Mouse (Mus musculus) stomach, postnatal 0 days (tissue): ENCODE results near the gene Olfr70. TPM values are rescaled to one million over a fixed set of nuclear protein-coding genes. Genes with fewer than 3 reads are reported as not detected.
A peak's percentile ranks its signal among the peaks of the same experiment; 100 is the strongest.

Source experiments
- ATAC-seq: fragments of 200-750 bp; cut with Nextera tagmentation; 2 replicates; pipeline ENCODE4 v1.8.0; 2017; ENCODE audit not compliant: low FRiP score, low TSS enrichment
- DNase-seq: peaks from one replicate; pipeline ENCODE4 v3.0.0-alpha.2; 2016; ENCODE audit warnings: low spot score
- H3K27ac ChIP-seq: fragments of 300-500 bp; sonication (generic); replicated peaks from 2 replicates; pipeline ENCODE4 v1.5.1; 2014; ENCODE audit warnings: mild to moderate bottlenecking, control low read depth
- H3K27me3 ChIP-seq: fragments of 300-500 bp; sonication (generic); 2 replicates; pipeline ENCODE4 v1.6.1; 2014; ENCODE audit warnings: low read length; ENCODE audit not compliant: control insufficient read depth, insufficient read depth
- H3K36me3 ChIP-seq: fragments of 300-500 bp; sonication (generic); 2 replicates; pipeline ENCODE4 v1.6.1; 2014; ENCODE audit warnings: low read length, mixed read lengths; ENCODE audit not compliant: control insufficient read depth, insufficient read depth
- H3K4me1 ChIP-seq: fragments of 300-500 bp; sonication (generic); replicated peaks from 2 replicates; pipeline ENCODE4 v1.6.1; 2014; ENCODE audit warnings: antibody characterized with exemption; ENCODE audit not compliant: control insufficient read depth, insufficient read depth
- H3K4me2 ChIP-seq: fragments of 300-500 bp; sonication (generic); replicated peaks from 2 replicates; pipeline ENCODE4 v1.6.1; 2014; ENCODE audit warnings: low read depth, mild to moderate bottlenecking, control low read depth, moderate library complexity
- H3K4me3 ChIP-seq: fragments of 300-500 bp; sonication (generic); 2 replicates; pipeline ENCODE4 v1.5.1; 2014; ENCODE audit warnings: low read depth, low read length, control low read depth
- H3K9ac ChIP-seq: fragments of 300-500 bp; sonication (generic); 2 replicates; pipeline ENCODE4 v1.6.1; 2014; ENCODE audit warnings: mild to moderate bottlenecking, low read length, control low read depth, mixed read lengths
- H3K9me3 ChIP-seq: fragments of 300-500 bp; sonication (generic); 2 replicates; pipeline ENCODE4 v1.6.1; 2016; ENCODE audit warnings: low read length; ENCODE audit not compliant: control insufficient read depth
- CTCF ChIP-seq: IDR thresholded peaks from 2 replicates; pipeline ENCODE4 v1.5.1; 2016; ENCODE audit warnings: antibody characterized with exemption, low read depth, mild to moderate bottlenecking, moderate library complexity
- EP300 ChIP-seq: optimal IDR thresholded peaks from 2 replicates; pipeline ENCODE3; 2016; ENCODE audit warnings: antibody characterized with exemption
- WGBS: fragments of 180-500 bp; shearing (Covaris S2); extraction: QIAGEN DNeasy Blood & Tissue Kit; methylation state at CpG from one replicate; pipeline ENCODE4 v1.1.7; 2014; 5-methylcytosine and 5-hydroxymethylcytosine counted together
- polyA plus RNA-seq: library from polyadenylated mRNA; unstranded; fragments of >200 nt; fragmentation: Nextera tagmentation; extraction: Ambion mirVana; gene quantifications from 2 replicates; pipeline ENCODE4 v1.2.1, GENCODE M21; 2015

The Olfr70 gene
- polyA plus RNA-seq, 1 experiment from 2014 or later: not detected

- ATAC-seq (peak; percentile 90), DNase-seq (peak; percentile 72)
- H3K4me1 ChIP-seq: peaks cover 20% of the 10 kb centered on the region
Measured at GRCm38 (mm10) chr4:43728576-43728954, 28.0 kb upstream of the Olfr70 start.

DNA sequence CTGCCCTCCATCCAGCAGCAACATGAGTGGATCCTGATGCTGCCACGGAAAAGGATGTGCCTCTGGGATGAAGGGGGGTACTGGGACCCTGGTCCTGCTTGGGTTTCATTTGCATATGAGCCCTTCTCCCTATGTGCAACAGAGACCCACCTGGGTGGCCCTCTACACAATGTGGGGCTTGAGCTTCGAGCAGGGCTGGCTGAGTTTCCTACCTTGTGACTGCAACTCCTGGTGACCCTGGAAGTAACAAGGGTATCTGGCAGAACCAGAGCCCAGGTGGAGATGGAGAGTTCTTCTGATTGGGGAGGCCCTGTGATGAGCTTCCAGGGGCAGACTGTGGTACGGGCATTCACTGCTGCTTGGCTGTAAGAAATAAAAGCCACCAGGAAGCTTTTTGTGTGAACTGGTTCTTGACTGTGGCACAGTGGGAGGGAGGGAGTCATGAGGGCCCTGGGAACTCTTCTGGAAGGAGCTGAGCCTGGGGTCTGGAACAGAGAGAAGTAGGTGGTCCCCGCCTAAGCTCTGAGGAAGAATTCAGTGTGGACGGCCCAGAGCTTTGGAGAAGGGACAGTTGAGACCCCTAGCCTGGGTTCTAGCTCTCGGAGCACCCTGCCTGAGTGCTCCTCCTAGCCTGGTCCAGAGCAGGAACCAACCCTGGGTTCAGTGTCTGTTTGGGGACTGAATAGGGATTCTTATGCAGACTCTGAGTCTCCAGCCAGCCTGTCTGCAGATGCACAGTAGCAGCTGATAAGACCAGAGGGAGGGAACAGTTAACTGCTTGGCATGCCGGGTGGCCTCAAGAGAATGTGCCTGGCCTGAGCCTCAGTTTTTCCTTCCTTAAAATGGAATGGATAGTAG, 27.3 kb upstream of the Olfr70 start:
- H3K9ac ChIP-seq: peak overlapping the region; percentile 48
- no peaks in the 10 kb centered on the region for H3K36me3 ChIP-seq
- H3K4me2 ChIP-seq: no peak overlapping the region; the same call in 1 of the 2 replicates
- peaks cover 20% of the 10 kb centered on the region for H3K4me1 ChIP-seq
- peak overlapping the region; percentile 98 for H3K27ac ChIP-seq
- DNase-seq (no peak), ATAC-seq (peak; percentile 30; the same call in 1 of the 2 replicates)
- no peak overlapping the region for H3K4me3 ChIP-seq
- TF ChIP-seq EP300 (no peak), CTCF (no peak)
- no peaks in the 10 kb centered on the region for H3K27me3 ChIP-seq
- H3K9me3 ChIP-seq: no peaks in the 10 kb centered on the region
- 50% methylated on average over 7 of the region's 7 CpGs for WGBS

More at GRCm38 (mm10) chr4:43728576-43728954, 28.0 kb upstream of the Olfr70 start:
- H3K27ac ChIP-seq: peak overlapping the region; percentile 98
- no peaks in the 10 kb centered on the region for H3K27me3 ChIP-seq
- no peak overlapping the region for H3K4me3 ChIP-seq
- no peaks in the 10 kb centered on the region for H3K9me3 ChIP-seq
- TF ChIP-seq EP300: no peak
- no peak for TF ChIP-seq CTCF
- WGBS: 0% methylated on average over 5 of the region's 5 CpGs
- no peaks in the 10 kb centered on the region for H3K36me3 ChIP-seq
- peak overlapping the region; percentile 48; the same call in 1 of the 2 replicates for H3K9ac ChIP-seq
- no peak overlapping the region; the same call in 1 of the 2 replicates for H3K4me2 ChIP-seq

DNA sequence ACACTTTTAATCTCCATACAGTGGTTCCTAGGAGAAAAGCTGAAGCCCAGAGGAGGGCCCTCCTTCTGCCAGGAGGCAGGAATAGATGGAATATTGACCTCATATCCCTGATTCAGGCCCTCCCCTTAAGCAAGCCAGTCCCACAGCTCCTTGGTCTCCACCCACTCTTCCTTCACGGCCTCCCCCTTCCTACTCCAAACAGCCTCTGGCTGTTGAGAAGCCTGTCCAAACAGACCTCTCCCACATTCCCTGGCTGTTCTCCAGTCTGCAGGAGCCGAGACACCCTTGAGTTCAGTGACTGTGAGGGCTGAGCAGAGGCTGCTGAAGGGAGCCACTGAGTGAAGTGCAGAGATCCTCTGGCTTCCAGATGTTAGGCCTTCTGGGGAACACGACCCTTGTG, 26.4 kb upstream of the Olfr70 start, which contains the start of gene Hrct1:
TSS of gene Hrct1 (plus strand) at position 194 of the 400 bp plus-strand sequence.
- Histone ChIP-seq H3K9me3 (no peaks in the 10 kb centered on the region), H3K9ac (peak within 1 kb of the TSS; percentile 48)
- WGBS: 20% methylated on average over 3 of the region's 3 CpGs

GRCm38 (mm10) chr4:43726228-43726993, 25.8 kb upstream of the Olfr70 start:
- Histone ChIP-seq H3K4me2 (peak overlapping the region; percentile 14; the same call in 1 of the 2 replicates), H3K4me1 (peaks cover 20% of the 10 kb centered on the region), H3K9me3 (no peaks in the 10 kb centered on the region), H3K27me3 (no peaks in the 10 kb centered on the region), H3K4me3 (no peak overlapping the region), H3K36me3 (no peaks in the 10 kb centered on the region), H3K9ac (no peak overlapping the region), H3K27ac (peak overlapping the region; percentile 98)
- 40% methylated on average over 12 of the region's 12 CpGs for WGBS
- no peak for ATAC-seq
- no peak for DNase-seq
- TF ChIP-seq CTCF: no peak
- no peak for TF ChIP-seq EP300

More for the DNA sequence above, 26.4 kb upstream of the Olfr70 start, which contains the start of gene Hrct1:
- TF ChIP-seq EP300 (no peak), CTCF (no peak)
- H3K36me3 ChIP-seq: no peaks in the 10 kb centered on the region
- peak within 1 kb of the TSS; percentile 98 for H3K27ac ChIP-seq
- DNase-seq (peak; percentile 87), ATAC-seq (peak; percentile 88)
- H3K4me2 ChIP-seq: peak within 1 kb of the TSS; percentile 23; the same call in 1 of the 2 replicates
- no peaks in the 10 kb centered on the region for H3K27me3 ChIP-seq
- peaks cover 20% of the 10 kb centered on the region for H3K4me1 ChIP-seq
- H3K4me3 ChIP-seq: no peak within 1 kb of the TSS

DNA sequence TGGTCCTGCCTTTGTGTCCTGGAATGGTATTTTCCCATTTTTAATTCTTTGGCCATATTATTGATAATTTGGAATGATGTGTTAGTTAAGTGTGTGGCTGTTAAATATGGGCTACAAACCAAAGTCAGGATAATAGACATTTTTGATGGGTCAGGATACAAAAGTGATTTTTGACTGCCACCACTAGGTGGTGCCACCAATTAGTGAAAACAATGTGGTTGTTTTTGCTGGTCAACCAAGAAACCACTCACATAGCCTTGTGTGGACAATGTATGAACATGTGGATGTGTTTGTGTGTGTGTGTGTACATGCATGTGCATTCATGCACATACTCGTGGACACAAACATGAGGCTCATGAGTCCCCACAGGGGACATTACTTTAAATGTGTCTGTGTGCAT, 24.2 kb upstream of the Olfr70 start:
- peak; percentile 59 for DNase-seq
- TF ChIP-seq EP300 (no peak), CTCF (peak; percentile 90)
- no peaks in the 10 kb centered on the region for H3K9me3 ChIP-seq
- H3K27ac ChIP-seq: no peak overlapping the region
- no peak for ATAC-seq
- no peak overlapping the region for H3K4me2 ChIP-seq
- no peaks in the 10 kb centered on the region for H3K27me3 ChIP-seq
- 26% methylated on average over 1 of the region's 1 CpGs for WGBS
- peaks cover 20% of the 10 kb centered on the region for H3K4me1 ChIP-seq
- no peak overlapping the region for H3K4me3 ChIP-seq
- H3K36me3 ChIP-seq: no peaks in the 10 kb centered on the region
- H3K9ac ChIP-seq: no peak overlapping the region
